Mouse (Mus musculus) gastrocnemius, adult 8-10 months (tissue): Measurements from ENCODE around the gene Hpgds. TPM values are rescaled to one million over a fixed set of nuclear protein-coding genes. Genes with fewer than 3 reads are reported as not detected.

Experiments
- total RNA-seq, 4 experiments: library from RNA; stranded (reverse); gene quantifications; 2 replicates each; pipeline ENCODE4 v1.2.4; 2022

Hpgds gene
- total RNA-seq, 4 experiments from 2014 or later: 0.07 to 1.3 (median 0.47) TPM

Other genes starting within 250 kb of the Hpgds start
- 1 to 10 TPM; 5.8 to 9.8 (median 8.5) TPM for gene Smarcad1, start 102.3 kb downstream of the Hpgds start, total RNA-seq
- gene C130060K24Rik, start 236.2 kb upstream of the Hpgds start, total RNA-seq: not detected